9 mouse cellular contexts compared by ENCODE assay signal in genomic region chr5:19465383-19465782, GRCm38 (mm10).
DNase-seq lines count a peak whose midpoint lies in the region.
"Had no signal": no experiment of that assay in that cellular context is flagged by ENCODE, and none has a peak within 500 bp of the region (broad histone marks: within the 10 kb centered on the region; RNA-seq: fewer than 3 reads in every experiment).

No protein-coding gene starts in this region.

- peak; percentile 2 for DNase-seq in adrenal gland, postnatal 10 days
- DNase-seq in adrenal gland, adult 8-10 months, result no peak
- DNase-seq in heart, adult 11 months, result peak; percentile 86
- DNase-seq in heart, postnatal 36 days, result no peak
- DNase-seq in retina, embryonic 14.5 days (ENCODE audit: low spot score), result peak; percentile 3
- no peak for DNase-seq in retina, postnatal 1 day
- DNase-seq in right cerebral cortex, adult 18-20 months, result no peak
- no peak for DNase-seq in c-Kit-positive CD71-positive TER-119-positive erythroid progenitor cells, embryonic 14.5 days (ENCODE audit: low spot score)
- DNase-seq: kidney, postnatal 25 days had no signal

- intact Hi-C loops in heart, postnatal 36 days (cut with DNase I), result no loop called here

Comparison
In these comparisons a context has a peak if more than half of its experiments do, and no peak if none do; other contexts are left out.
1. DNase-seq: peak in adrenal gland, postnatal 10 days (single experiment), heart, adult 11 months (single experiment) and retina, embryonic 14.5 days (single experiment); none in adrenal gland, adult 8-10 months (single experiment), heart, postnatal 36 days (0 of 2), retina, postnatal 1 day (single experiment), right cerebral cortex, adult 18-20 months (single experiment) and c-Kit-positive CD71-positive TER-119-positive erythroid progenitor cells, embryonic 14.5 days (single experiment).